Mouse (Mus musculus) kidney, postnatal 14 days (tissue): ENCODE data around the gene Gtpbp4.
"Not testable (repeated sequence)": the region's sequence is repeated elsewhere in the genome, so short reads cannot be mapped to it uniquely, and the experiment has no call there.

ENCODE experiments used
- DNase-seq: peaks from one replicate; pipeline ENCODE4 v3.0.0; 2022; ENCODE audit warnings: mixed read lengths

The Gtpbp4 gene

DNA sequence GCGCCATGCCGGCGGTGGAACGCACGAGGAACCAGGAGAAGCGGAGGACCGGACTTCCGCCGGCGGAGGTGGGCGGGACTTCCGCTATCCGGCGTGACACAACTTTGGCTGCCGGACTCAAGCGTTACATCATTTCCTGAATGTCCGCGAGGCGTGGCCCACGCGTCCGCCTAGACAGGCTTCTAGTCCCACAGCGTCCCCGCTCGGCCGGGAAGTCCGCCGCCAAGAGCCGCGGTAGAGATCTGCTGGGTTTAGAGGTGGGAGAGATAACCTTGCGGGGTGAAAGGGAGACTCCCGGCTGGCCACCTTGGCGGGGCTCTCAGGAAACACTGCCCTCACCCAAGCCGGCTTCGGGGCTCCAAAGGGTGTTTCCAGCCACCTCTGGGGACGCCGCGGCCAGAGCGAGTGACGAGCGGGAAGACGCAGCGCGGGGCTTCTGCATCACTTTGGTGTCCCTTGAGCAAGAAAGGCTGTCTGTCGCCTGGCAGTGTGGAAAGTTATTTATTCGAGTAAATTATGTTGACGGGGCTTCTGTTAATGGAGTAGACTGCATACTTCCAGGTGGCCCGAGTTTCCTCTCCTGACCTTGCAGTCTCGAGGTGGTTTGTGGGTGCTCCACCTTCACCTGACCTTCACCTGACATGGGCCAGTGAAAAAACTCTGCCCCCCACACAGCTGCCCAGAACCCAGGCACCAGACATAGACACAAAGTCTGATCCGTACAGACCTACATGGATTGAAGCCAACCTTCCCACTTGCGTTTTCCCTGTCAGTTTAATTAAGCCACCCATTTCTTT lies at the start of gene Gtpbp4:
Gene Gtpbp4, minus strand, starts transcription at position 94 of the 797 bp plus-strand sequence.
- peak; percentile 98 for DNase-seq

DNA sequence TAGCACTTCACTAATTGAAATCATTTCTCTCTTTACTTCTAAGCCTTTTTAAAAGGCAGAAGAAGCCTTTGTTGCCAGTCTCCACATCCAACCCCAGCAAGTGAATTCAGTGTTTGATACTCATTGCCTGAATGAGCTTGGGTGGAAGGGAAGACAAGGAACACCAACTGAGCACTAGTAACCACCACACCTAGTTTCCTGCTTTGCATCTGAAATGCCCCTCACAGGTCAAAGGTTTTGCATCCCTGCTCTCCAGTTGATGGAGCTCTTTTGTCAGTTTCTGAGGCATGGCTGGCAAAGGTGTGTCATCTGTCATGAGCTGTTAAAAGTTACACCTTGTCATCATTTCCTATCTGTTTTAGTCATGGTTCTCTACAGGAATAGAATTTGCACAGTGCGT lies 48.8 kb upstream of the Gtpbp4 start:
- no peak for DNase-seq

DNA sequence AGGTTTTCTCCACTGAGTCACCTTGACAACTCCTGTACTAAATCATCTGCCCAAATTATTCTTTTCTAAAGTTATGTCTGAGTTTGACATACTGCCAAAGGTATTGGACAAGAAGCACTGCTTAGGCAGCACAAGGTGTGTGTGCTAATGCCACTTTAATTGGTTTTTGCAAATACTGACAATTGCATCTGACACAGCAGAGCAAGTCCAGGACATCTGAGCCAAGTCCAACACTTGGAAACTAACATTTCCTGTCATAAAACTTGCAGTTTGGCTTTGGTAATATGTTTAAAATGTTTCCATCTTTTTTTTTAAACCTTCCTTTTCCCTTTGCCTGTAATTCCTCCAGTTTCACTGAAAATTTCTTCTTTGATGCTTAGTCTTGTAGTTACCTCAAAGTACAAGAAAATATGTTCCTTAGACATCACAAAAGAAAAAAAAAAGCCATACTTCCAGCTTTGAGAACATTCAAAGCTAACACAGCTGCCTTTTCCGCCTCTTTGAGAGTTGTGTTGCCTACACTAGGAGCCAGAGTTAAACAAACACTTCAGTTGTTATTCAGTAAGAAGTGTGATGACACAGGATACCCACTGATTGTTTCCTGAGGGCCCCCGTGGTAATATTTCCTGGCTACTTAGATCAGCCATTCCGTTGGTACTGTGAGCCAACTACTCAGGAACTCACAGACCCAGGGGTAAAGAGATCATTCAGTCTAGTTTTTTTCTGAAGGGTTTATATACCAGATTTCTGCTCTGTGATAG lies 47.6 kb upstream of the Gtpbp4 start:
- no peak for DNase-seq

DNA sequence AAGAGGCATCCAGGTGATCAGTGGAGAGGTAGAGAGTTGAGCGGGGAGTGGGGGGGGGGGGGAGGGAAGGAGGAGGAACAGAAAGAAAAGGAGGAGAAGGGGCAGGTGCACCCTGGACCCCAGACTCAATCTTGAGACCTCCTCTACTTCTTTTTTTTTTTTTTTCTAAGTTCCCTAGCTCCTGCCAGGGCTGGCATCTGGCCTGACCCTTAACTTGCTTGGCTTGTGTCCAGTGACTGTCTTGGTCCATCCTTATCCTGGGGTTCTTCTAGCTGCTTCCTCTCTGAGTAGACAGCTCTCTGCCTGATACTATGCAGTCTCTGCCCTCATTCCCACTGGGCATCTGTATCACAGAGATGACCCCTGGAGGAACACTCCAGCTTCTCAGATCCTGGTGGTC lies 44.7 kb upstream of the Gtpbp4 start:
- no peak for DNase-seq

DNA sequence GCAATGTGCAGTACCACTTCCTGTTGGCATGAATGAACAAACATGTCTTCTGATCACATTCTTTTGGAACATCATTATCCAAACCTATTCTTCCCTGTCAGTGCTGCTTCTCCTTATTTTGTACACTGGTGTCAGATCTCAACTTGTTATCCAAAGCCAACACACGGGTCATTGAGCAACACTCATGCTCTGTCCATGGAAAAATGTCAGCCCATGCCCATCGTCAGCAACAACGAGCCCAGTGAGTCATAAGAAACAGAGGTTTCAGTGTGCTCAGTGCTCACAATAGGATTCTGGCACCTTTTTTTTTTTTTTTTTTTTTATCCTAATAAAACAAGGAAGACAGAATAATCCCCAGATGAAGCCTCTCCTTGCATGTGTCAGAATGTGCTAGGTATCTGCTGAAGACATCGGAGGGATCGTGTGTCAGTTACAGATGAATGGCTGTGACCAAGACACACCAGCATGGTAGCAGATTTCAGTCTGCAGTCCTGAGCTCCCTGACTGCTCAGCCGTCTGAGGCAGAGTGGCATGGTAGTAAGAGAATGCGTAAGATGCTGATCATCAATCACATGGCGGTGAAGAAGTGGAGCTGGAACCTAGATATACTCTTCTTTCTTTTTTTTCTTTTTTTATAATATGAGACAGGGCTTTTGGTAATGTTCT lies 36.2 kb upstream of the Gtpbp4 start:
- DNase-seq = no peak

DNA sequence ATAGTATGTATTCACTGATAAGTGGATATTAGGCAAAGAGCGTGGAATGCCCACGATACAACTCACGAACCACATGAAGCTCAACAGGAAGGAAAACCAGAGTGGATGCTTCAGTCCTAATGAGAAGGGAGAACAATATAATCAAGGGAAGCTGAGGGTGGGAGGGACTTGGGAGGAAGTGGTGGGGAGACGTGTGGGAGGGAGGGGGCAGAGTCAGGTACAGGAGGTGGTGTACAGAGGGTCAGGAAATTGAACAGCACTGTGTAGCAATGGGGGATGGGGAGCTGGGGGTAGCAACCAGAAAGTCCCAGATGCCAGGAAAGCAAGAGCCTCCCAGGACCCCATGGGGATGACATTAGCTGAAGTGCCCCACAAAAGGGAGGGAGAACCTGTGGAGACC lies 34.5 kb upstream of the Gtpbp4 start:
- DNase-seq = no peak

DNA sequence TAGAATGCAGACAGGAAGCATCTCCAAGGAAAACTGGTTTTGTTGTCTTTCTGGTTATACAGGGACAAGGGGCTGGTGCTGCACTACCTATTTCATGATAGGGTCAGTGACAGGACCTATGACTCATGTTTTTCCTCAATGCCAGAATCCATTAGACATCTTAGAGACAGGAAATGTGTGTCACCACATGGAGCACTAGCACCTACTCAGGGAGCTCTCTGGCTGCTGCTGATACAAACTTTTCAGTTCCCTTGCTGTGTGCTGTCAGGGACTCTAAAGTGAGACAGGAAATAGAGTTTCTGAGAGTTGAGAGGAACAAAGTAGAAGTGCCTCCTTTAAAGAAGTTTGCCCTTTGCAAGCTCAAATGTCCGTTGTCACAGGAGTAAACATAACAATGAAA lies 31.4 kb upstream of the Gtpbp4 start:
- DNase-seq = no peak

DNA sequence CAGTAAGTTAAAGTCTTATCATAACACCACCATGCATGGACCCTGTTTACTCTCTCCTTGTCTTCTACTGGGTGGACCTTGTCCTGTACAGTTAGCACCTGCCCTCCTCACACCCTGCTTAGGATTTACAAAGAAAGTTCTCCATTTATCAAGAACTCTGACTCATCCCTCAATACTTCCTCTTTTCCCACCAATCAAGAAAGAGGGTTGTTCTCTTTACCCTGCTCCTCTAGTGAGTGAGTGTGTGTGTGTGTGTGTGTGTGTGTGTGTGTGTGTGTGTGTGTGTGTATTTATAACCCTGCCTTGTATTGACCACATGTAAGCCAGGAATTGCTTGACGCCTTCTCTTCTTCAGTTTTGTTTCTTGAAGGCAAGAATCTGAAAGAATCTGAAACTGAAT lies 26.7 kb upstream of the Gtpbp4 start:
- DNase-seq = no peak

DNA sequence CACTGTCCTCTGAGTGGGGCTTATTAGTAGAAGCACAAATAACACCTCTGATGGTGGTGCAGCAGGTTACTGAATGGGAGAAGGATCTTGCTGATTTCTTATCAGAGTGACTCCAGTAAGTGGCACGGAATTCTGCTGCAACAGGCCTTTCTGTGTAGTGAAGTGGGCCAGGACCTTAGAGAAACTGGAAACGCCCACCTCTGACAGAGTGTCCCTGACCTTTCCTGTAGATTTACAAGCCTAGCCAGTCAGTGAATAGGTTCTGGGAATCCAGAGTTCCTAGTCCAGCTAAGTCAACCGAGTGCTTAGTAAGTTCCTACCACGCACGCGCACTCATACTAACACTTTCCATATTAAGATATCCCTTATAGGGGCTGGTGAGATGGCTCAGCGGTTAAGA lies 25.7 kb upstream of the Gtpbp4 start:
- DNase-seq = no peak

DNA sequence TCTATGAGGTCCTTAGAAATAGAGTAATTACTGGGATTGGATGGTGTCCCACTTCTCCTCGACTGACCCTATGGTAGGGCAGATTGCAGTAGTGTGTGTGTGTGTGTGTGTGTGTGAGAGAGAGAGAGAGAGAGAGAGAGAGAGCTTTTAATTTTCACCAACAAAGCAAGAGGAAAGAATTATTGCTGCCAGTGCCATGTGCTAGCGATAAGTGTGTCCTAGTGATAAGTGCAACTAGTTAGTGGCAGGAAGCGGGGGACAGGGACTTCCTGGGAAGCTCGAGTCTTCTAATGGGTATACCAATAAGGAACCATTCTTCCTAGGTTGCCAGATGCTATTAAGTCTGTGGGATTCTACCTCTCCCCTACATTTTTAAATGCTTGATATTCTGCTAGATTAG lies 23.8 kb upstream of the Gtpbp4 start:
- no peak for DNase-seq

DNA sequence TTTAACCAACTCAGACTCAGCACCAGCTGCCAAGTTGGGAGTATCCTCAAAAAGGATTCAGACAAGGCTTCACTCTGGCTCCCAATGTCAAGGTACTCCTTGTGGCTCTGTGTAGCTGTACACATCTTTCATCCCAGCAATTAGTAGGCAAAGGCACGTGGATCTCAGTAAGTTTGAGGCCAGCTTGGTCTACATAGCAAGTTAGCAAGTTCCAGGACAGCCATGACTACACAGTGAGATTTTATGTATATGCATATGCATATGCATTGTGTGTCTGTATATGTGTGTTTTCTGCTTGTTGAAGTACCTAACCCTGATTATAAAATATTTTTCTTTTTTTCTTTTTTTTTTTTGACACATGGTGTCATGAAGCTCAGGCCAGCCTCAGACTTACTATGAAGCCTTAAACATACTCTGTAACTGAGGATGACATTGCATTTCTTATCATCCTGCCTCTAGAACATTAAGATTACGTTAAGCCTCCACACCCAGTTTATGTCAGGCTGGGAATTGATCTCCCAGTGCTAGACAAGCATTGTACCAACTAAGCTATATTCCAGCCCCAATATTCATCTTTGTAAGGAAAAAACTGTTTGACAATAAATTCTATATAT lies 23.2 kb upstream of the Gtpbp4 start:
- no peak for DNase-seq

DNA sequence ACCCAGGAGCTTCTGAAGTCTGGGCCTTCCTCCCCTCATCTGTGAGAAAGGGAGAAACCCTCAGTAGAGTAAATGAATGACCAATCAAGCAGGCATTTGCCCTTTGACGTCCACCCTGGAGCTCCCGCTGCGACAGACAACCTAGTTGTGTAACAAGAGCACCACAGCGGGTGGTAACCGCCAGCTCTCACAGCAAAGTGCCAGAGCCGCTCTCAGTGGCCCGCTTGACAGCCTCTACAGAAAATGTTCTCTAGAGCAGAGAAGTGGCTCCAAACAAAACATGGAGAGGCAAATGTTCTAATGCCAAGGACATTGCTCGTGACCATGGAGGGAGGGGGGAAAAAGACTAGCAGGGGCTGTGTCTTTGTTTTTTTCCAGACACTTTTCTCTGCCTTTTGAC lies 21.3 kb upstream of the Gtpbp4 start:
- peak; percentile 78 for DNase-seq

DNA sequence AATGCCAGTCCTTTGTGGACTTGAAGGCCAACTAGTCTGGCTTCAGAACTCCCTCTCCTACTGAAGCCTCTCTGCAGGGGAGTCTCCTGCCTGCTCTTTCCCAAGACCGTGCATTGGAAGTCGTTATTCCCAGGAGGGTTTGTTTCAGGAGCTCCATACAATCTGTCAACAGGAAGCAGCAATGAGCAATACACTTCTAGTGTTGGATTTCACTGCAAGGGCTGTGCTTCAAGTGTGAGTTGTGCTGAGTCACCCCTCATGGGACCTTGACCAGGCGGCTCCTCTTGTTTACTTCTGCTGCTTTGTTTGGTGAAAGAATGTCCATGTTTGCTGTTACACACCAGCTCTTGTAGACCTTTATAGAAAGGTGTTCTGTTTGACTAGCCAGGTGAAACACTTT lies 18.5 kb upstream of the Gtpbp4 start:
- DNase-seq = peak; percentile 34

DNA sequence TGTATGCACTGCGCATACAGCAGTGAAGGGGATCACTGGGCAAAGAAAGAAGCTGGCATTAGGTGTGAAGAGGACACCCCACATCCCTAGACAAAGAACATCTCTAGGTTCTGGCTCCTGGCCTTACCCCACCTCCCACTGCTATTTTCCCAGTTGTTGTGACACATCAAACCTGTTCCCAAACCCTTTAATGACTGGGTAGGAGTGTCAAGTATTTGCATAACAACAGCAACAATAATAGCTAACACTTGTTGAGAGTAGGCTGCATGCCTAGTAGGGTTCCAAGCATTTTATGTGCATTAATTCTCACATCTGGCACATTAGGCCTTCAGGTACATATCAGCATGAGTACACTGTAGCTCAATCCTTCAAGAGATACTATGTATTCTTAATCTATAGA lies 17.6 kb upstream of the Gtpbp4 start:
- DNase-seq = no peak

DNA sequence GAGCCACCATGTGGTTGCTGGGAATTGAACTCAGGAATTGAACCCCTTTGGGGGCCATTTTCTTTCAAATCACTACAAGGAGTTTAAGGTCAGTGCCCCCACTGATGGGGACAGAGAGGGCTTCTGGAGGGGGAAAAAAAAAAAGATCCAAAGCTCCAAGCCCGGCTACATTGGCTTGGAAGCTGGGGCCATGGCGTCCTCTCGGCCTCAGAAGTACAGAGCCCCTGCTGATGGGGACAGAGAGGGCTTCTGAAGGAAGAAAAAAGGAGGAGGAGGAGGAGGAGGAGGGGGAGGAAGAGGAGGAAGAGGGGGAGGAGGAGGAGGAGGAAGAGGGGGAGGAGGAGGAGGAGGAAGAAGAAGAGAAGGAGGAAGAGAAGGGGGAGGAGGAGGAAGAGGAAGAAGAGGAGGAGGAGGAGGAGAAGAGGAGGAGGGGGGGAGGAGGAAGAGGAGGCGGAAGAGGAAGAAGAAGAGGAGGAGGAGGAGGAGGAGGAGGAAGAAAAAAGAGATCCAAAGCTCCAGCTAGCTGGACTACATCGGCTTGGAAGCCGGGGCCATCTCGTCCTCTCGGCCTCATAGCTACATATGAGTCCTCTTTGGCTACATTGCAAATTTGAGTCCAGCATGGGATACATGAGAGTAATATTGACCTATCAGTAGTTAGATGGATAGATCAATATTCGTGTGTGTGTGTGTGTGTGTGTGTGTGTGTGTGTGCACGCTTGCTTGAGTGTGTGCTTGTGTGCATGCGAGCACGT lies 15.9 kb upstream of the Gtpbp4 start:
- DNase-seq = peak; percentile 89

DNA sequence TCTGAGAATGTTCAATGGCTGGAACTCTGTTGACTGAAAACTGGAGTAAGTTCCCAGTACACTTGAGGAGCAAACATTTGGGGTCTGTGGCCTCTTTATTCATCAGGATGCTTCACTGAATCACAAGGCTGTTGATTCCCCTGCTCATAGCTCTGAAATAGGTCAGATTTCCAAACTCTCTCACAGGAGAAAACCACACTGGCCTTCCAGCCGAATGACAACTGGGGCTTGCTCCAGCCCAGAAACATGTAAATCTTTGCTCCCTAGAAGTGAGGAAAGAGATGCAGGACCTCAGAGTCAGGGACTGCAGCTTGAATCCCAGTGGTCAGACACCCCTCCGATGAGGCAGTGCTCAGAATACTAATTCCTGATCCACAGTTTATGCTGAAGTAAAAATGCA lies 7.4 kb upstream of the Gtpbp4 start:
- DNase-seq = no peak

DNA sequence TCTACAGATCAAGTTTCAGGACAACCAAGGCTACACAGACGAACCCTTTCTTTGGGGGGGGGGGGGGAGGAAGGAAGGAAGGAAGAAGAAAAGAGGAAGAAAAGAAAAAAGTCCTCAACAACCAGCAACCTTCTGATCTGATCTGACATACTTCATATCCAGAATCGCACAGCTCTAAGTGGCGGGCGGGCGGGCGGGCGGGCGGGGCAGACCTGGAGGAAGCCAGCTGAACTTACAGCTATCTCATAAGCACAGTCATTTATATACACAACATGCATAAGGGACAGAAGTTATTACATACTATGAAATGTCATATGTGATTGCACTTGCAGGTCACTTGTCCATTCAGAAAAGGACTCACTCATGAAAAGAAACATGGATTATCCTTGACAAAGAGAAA lies 3.6 kb upstream of the Gtpbp4 start:
- no peak for DNase-seq

DNA sequence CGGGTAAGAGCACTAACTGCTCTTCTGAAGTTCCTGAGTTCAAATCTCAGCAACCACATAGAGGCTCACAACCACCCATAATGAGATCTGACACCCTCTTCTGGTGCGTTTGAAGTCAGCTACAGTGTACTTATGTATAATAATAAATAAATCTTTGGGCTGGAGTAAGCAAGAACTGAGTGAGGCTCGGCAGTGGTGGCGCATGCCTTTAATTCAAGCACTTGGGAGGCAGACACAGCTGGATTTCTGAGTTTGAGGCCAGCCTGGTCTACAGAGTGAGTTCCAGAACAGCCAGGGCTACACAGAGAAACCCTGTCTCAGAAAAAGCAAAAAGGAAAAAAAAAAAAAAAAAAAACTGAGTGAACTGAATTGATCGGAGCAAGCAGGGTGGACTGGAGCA lies 1.3 kb upstream of the Gtpbp4 start:
- DNase-seq = not testable (repeated sequence)

DNA sequence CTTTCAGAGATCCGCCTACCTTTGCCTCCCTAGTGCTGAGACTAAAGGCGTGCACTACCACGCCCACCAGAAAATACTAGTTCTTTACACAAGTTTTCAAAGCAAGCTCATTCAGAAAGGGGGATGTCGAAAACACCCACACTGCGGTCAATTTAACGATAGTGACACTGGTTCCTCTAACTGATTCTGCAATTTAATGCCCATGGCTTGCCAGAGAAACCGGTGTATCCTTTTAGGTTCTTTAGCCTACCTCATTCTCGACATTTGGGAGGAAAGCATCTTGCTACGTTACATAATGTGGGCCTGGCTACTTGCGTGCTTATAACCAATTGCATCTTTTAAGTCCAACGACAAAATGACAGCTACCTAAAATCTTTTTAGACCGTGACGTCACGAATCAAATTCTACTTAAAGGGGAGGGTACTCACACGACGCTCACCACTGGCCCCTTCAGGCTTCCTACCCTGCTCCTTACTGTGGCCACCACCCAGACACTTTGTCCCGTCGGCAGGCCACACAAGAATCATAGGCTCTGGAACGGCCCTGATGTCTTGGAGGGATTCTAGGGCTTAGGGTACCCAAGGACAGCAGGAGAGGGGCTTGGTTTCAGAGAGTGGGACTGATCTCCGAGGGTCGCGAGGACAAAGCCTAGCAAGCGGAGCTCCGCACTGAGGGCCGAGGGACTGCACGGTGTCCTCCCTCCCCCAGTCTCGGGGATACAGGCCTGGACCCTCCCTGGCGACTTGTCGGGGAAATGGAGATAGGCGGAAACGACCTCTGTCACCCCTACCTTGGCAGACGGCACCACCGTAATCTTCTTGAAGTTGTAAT lies 509 bp downstream of the Gtpbp4 start:
- peak; percentile 2 for DNase-seq

DNA sequence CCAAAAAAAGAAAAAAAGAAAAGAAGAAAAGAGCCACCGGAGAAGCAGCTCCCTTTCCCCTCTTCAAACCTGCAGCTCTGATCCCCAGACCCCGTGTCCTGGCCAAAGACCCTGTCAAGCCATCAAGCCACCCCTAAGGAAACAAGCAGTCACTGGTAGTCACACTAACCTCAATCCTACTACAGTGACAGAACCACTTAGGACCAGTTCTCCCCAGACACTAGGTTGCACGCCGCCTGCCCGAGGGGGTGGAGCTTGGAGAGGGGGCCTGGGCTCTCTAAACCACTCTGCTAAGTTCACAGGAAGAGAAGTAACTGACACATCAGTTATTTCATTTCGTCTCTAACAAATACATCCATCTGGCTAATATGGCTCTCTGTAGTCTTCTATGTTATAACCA lies 3.7 kb downstream of the Gtpbp4 start:
- no peak for DNase-seq

DNA sequence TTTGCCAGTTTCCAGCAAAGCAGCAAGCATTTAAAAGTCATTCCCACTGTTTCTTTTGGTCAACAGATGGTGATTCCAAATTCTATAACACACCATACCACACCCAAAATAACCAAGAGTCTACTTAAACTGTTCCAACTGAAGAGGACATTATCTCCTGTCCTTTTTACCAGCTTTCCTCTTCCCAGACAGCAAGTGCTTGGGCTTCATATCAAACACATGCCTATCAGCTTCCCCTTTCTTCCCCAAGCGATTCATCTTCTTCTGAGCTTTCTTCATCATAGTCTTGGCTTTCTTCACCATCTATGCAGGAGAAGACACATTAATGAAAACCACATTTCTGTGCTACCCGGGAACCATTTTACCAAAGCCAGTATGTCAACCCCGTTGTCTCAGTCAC lies 22.9 kb downstream of the Gtpbp4 start:
- no peak for DNase-seq

DNA sequence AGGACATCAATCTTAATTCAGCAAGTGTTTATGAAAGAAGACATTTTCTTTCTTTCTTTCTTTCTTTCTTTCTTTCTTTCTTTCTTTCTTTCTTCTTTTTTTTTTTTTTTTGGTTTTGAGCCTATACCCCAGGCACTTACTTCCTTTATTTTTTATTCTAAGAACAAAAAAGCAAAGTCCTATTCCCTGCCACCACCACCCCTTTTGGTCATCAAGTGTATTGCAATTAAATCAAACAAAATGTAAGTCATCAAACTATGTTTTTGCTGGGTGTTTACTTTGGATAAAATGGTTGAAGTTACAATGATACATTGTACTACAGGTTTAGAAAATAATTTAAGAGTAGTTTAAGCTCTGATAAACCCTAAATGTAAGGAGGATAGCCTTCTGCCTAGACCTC lies 23.5 kb downstream of the Gtpbp4 start:
- no peak for DNase-seq
